Mouse (Mus musculus): ENCODE results near the gene Dapl1.

GRCm38 (mm10) chr2:59554373-59554940, 70.0 kb downstream of the Dapl1 start:
- TF ChIP-seq USF1 (IDR thresholded peaks at IDR 0.05; ENCODE audit: low read depth) = no peak
- TF ChIP-seq POLR2A (IDR thresholded peaks at IDR 0.05; ENCODE audit: insufficient read length, low read depth) = no peak
- TF ChIP-seq E2F4 (IDR thresholded peaks at IDR 0.05; ENCODE audit: insufficient read depth) = no peak
